Mouse (Mus musculus): ENCODE data around the gene Kcnk1. TPM values are rescaled to one million over a fixed set of nuclear protein-coding genes. Genes with fewer than 3 reads are reported as not detected.

The Kcnk1 gene
- polyA plus RNA-seq, 1 experiment from 2014 or later = 17.9 TPM

- H3K27ac ChIP-seq = no peak overlapping the region
- H3K27me3 ChIP-seq (replicated peaks) = no peaks in the 10 kb centered on the region
- H3K9ac ChIP-seq = no peak overlapping the region
- H3K4me2 ChIP-seq = no peak overlapping the region
- no peaks in the 10 kb centered on the region for H3K9me3 ChIP-seq
- WGBS = 68% methylated on average over 6 of the region's 6 CpGs
- no peak overlapping the region for H3K4me3 ChIP-seq
- H3K4me1 ChIP-seq = peaks cover 10% of the 10 kb centered on the region
- no peaks in the 10 kb centered on the region for H3K36me3 ChIP-seq (replicated peaks)
- ATAC-seq (replicated peaks) = no peak
Observed at GRCm38 (mm10) chr8:126067306-126067705, 72.3 kb downstream of the Kcnk1 start.

- peaks cover 16% of the 10 kb centered on the region for H3K4me1 ChIP-seq
- no peaks in the 10 kb centered on the region for H3K36me3 ChIP-seq (replicated peaks)
- H3K9ac ChIP-seq = no peak overlapping the region
- no peak overlapping the region for H3K4me3 ChIP-seq
- no peak overlapping the region for H3K4me2 ChIP-seq
- no peak overlapping the region for H3K27ac ChIP-seq
- H3K27me3 ChIP-seq (replicated peaks) = no peaks in the 10 kb centered on the region
- H3K9me3 ChIP-seq = no peaks in the 10 kb centered on the region
- no peak for ATAC-seq (replicated peaks)
- 55% methylated on average over 6 of the region's 6 CpGs for WGBS
Observed at GRCm38 (mm10) chr8:126068136-126068535, 73.2 kb downstream of the Kcnk1 start.

GRCm38 (mm10) chr8:126072678-126073077 lies 77.7 kb downstream of the Kcnk1 start:
- Histone ChIP-seq H3K9me3 (no peaks in the 10 kb centered on the region), H3K27me3 (replicated peaks) (no peaks in the 10 kb centered on the region), H3K9ac (no peak overlapping the region), H3K4me2 (peak overlapping the region; percentile 18; the same call in 1 of the 2 replicates), H3K4me1 (peaks cover 21% of the 10 kb centered on the region), H3K36me3 (replicated peaks) (no peaks in the 10 kb centered on the region), H3K27ac (peak overlapping the region; percentile 54; the same call in 1 of the 2 replicates), H3K4me3 (no peak overlapping the region)
- no peak for ATAC-seq (replicated peaks)
- WGBS = 28% methylated on average over 5 of the region's 5 CpGs

GRCm38 (mm10) chr8:126073141-126073740 lies 78.3 kb downstream of the Kcnk1 start:
- Histone ChIP-seq H3K36me3 (replicated peaks) (no peaks in the 10 kb centered on the region), H3K27me3 (replicated peaks) (no peaks in the 10 kb centered on the region), H3K4me1 (peaks cover 16% of the 10 kb centered on the region), H3K9ac (no peak overlapping the region), H3K9me3 (no peaks in the 10 kb centered on the region), H3K27ac (peak overlapping the region; percentile 54; the same call in 1 of the 2 replicates), H3K4me3 (no peak overlapping the region), H3K4me2 (peak overlapping the region; percentile 18; the same call in 1 of the 2 replicates)
- ATAC-seq (replicated peaks) = peak; percentile 37; the same call in 1 of the 2 replicates
- WGBS = 21% methylated on average over 7 of the region's 7 CpGs

- no peaks in the 10 kb centered on the region for H3K36me3 ChIP-seq (replicated peaks)
- H3K4me2 ChIP-seq = no peak overlapping the region
- no peak for ATAC-seq (replicated peaks)
- no peak overlapping the region for H3K27ac ChIP-seq
- no peak overlapping the region for H3K9ac ChIP-seq
- WGBS = 74% methylated on average over 1 of the region's 1 CpGs
- no peak overlapping the region for H3K4me3 ChIP-seq
- H3K27me3 ChIP-seq (replicated peaks) = no peaks in the 10 kb centered on the region
- H3K4me1 ChIP-seq = peaks cover 14% of the 10 kb centered on the region
- H3K9me3 ChIP-seq = no peaks in the 10 kb centered on the region
Observed at GRCm38 (mm10) chr8:126074111-126074510, 79.1 kb downstream of the Kcnk1 start.

- H3K36me3 ChIP-seq (replicated peaks) = no peaks in the 10 kb centered on the region
- no peak overlapping the region for H3K9ac ChIP-seq
- no peaks in the 10 kb centered on the region for H3K9me3 ChIP-seq
- 18% methylated on average over 10 of the region's 10 CpGs for WGBS
- H3K4me3 ChIP-seq = no peak overlapping the region
- no peak overlapping the region for H3K4me2 ChIP-seq
- peaks cover 14% of the 10 kb centered on the region for H3K4me1 ChIP-seq
- no peak overlapping the region for H3K27ac ChIP-seq
- no peaks in the 10 kb centered on the region for H3K27me3 ChIP-seq (replicated peaks)
- ATAC-seq (replicated peaks) = no peak
Observed at GRCm38 (mm10) chr8:126075400-126075799, 80.4 kb downstream of the Kcnk1 start.

Other genes with a start within 250 kb of the Kcnk1 start
- 6.2 and 7.5 TPM in 2 replicates for gene Pcnx2, start 96.9 kb upstream of the Kcnk1 start, polyA plus RNA-seq (2015; fragmentation: Nextera tagmentation; extraction: Ambion mirVana)
- 0.60 and 0.72 TPM in 2 replicates for gene Map3k21, start 84.7 kb upstream of the Kcnk1 start, polyA plus RNA-seq (2015; fragmentation: Nextera tagmentation; extraction: Ambion mirVana)